Mouse (Mus musculus) retina, adult 2 months (tissue): ENCODE measurements at regions not wholly inside any gene's neighbourhood (a gene's known extent, or its start where the extent isn't known, plus 50 kb on each side); places are given as distances from the start of the nearest gene placed in this dataset.

Experiments
- DNase-seq: peaks from one replicate; pipeline ENCODE4 v3.0.0-alpha.2; 2012; ENCODE audit warnings: low read depth, low spot score

DNA sequence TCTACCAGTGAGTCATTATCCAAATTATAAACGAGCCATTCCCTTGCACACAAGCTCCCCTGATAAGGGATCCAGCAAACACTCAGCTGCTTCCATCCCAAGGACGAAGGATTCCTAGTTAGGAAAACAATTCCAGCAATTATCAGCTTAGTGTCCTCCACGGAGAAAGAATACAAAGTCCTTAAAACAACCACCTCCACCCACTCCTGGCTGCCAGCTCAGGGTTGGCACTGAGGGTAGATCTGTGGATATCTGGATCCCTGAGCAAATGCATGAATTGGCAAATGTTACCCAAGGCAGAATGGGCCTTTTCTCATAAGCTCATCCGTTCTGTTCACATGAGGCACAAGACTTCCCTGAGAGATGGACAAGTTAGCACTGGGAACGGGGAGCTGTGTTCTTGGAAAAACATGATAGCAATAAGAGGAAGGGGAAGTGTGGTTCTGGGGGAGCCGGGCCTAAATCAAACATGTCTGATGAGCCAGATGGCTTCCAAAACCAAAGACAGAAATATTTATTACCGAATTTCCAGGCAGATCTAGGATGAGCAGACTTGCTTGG, 368.1 kb upstream of the Runx1 start:
- no peak for DNase-seq

- DNase-seq = no peak
These were observed 367.3 kb upstream of the Runx1 start for GRCm38 (mm10) chr16:93193263-93193662.

GRCm38 (mm10) chr16:93192651-93193173, 366.8 kb upstream of the Runx1 start:
- DNase-seq = no peak

DNA sequence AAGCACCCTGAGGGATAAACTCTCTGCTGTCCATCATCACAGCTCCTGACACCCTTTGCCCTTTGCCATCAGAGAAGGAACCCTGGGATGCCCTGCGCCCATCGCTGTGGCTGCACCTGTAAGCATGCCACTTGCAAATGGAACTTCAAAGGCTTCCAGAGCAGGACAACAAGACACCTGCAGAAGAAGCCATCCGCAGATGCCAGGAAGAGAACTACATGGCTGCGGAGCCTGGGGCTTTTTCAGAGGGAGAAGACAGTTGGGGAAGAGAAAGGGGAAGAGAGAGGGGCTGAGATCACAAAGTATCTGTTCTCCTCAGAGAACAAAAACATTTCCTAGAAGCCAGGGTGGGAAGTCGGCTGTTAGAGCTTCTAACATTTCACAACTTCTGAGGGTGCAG, 365.2 kb upstream of the Runx1 start:
- DNase-seq = no peak

DNA sequence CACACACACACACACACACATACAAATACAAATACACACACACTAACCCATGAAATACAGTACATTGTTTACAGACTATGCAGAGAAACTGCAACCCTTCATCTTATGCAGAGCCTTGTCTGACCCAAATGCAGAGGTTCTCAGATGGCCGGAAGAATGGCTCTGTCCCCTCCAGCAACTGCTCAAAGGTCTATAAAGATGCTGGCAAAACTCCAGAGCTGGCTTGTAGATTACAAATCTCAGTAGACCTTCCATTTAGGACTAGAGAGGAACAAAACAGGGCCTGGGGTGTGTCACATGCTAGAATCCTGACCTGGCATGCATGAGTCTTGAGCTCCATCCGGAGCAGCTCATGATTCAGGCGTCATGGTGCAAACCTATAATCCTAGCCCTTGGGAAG, 364.4 kb upstream of the Runx1 start:
- no peak for DNase-seq

DNA sequence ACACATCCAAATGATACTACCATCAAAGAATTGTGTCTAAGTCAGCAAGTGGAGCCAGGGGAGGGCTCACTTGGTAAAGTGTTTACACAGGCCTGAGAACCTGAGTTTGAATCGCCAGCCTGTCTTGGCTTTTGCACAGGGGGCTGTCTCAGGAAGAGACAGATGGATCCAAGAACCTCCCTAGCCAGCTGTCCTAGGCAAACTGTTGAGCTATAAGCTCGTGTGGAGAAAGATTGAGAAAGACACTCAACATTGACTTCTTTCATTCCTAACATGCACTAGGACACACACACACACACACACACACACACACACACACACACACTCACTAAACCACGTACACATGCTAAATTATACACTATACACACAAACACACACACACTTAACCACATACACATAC, 363.9 kb upstream of the Runx1 start:
- DNase-seq = no peak

DNA sequence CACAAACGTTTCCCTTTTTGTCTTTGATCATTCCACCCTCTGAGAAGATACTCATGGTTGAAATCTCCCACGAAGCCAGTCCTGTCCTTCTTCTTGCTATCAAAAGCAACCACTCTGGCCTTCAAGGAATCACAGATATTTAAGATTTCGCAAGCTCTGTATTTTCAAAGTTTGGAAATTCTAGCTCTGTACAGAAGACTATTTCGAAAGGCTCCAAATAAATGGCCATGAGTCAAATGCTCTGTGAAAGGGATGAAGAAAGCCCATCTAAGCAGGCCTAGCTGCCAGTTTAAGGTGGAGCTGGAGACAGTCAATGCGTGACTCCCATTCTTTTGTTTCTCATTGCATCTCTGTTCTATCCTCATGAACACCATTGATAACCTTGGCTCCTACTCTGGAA, 363.5 kb upstream of the Runx1 start:
- DNase-seq = no peak

DNA sequence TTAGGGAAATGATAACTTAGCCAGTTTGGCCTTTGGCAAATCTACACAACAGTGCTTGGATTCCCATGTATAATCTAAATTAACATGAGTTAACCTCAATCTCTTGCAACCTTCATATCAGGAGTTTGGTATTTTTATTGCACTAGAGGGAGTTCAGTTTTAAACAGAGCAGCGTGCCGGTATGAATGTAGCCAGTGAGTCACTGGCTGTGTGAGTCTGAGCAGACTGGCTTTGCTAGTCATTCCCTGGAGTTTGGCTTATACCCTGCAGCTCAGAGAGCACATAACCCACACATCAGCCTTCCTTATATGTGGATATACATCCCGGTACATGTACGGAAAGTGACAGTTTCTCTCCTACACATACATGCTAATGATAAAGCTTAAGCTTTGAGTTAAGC, 360.6 kb upstream of the Runx1 start:
- no peak for DNase-seq

DNA sequence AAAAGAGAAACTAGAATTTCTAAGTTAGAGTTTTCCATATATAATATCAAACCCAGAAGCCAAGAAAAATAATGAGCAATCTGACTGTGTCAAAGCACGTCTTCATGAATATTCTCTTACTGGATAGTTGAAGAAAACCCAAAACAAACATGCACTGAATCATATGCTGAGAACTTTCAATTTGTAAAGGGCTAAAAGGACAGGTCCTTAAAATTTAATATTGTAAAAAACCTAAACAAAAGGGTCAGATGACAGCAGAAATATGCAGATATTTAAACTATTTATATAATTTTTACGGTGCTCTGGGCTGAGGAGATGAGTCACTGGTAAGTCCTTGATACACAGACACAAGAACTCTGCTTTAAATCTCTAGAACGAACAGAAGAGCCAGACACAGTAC, 356.7 kb upstream of the Runx1 start:
- DNase-seq = no peak

- DNase-seq = no peak
These were observed 355.5 kb upstream of the Runx1 start for GRCm38 (mm10) chr16:93181497-93181896.

- DNase-seq = no peak
These were observed 354.3 kb upstream of the Runx1 start for GRCm38 (mm10) chr16:93180213-93180612.

- DNase-seq = no peak
These were observed 340.7 kb upstream of the Runx1 start for GRCm38 (mm10) chr16:93166667-93167066.

GRCm38 (mm10) chr16:93158526-93159226, 332.7 kb upstream of the Runx1 start:
- DNase-seq = no peak

- no peak for DNase-seq
These were observed 327.8 kb upstream of the Runx1 start for GRCm38 (mm10) chr16:93153545-93154329.

- no peak for DNase-seq
These were observed 327.0 kb upstream of the Runx1 start for GRCm38 (mm10) chr16:93152765-93153489.

- no peak for DNase-seq
These were observed 326.1 kb upstream of the Runx1 start for GRCm38 (mm10) chr16:93152057-93152456.

DNA sequence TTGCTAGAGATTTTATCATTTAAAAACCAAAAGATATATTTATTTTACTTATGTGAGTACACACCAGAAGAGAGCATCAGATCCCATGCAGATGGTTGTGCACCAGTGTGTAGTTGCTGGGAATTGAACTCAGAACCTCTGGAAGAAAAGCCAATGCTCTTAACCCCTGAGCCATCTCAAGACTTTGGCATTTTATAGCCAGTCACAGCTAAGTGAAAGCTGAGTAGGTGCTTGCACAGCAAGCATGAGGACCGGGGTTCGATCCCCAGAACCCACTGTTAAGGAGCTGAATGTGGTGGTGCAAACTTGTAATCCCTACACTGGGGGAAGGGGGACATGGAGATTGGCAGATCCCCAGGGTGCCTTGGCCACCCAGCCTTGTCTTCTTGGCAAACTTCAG, 325.7 kb upstream of the Runx1 start:
- DNase-seq = no peak

- DNase-seq = no peak
These were observed 324.5 kb upstream of the Runx1 start for GRCm38 (mm10) chr16:93150451-93150850.

DNA sequence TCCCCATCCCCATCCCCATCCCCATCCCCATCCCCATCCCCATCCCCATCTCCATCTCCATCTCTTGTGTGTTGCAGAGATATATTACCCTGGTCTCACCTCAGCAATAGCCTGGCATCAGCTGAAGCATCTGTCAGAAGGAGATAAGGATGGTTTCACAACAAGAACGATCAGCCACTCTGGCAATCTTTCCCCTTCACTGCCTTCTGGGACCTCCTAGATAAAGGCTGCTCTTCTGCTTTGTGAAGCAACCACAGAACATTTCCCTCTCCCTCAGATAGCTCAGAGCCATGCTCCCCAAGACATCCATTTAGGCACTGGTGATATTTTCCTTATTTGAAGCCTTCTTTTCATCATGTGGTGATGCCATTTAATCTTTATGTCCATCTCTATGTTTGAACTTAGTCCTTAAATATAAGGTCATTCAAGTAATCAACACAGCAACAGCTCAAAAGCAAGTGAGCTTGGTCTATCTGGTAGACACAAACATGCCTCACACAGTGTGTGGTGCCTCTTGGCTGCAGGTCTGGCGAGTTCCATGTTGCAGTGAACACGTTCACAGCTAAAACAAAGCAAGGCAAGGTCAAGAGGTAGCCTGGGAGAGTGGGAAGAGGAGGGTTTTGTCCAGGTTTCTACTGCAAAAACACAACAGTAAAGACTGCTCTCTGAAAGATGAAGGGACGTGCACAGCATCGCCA, 321.7 kb upstream of the Runx1 start:
- DNase-seq = no peak

DNA sequence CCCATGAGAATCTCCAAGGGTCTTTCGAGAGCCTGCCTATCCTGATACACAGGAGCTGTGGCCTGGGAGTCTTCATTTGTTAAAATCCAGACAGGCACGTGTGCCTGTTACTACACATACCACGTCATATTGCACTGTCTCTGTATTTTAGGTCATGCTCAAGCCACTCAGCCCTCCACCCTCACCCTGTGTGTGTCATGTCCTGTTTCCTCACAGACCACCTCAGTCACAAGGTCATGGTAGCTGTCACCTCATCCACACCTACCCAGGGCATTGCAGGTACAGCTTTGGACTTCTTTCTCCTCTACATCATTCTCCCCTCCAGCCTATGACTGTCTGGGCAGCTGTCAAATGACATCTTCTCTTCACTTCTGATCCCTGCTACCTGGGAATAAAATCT, 320.9 kb upstream of the Runx1 start:
- no peak for DNase-seq

DNA sequence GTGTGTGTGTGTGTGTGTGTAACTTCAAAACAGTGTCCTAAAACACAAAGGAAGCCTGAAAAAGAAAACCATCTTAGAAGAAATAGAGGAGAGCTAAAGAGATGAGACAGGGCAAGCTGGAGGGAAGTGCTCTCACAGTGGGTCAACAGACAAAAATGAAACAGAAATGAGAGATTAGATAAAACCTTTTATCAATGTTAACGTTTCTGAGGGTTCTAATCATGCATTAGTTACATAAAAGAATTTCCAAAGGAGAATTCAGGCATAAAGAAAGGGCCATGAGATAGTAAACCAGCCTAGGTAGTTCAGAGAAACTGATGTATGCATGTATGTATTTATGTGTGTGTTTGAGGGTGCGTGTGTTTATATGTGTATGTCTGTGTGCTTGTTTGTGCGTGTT, 319.7 kb upstream of the Runx1 start:
- DNase-seq = no peak
